8 mouse cellular contexts compared by ENCODE assay signal in the genomic region with DNA sequence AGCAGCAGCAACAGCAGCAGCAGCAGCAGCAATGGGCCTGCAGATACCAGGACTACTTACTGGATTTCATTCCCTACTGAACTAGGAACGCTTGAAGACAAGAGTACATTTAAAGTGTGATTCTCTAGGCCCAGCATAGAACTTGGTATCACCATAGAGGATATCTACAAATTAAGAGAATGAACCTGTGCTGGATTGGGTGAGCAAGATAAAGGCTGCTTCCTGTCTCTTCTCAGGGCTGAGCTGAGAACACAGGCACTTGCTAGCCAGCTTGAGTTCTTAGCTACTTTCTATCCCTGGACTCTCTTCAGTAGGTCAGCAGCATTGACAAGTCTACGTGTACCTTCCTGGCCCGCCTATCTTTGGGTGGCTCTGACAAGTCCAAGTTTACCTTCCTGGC. TPM values are rescaled to one million over a fixed set of nuclear protein-coding genes. Genes with fewer than 3 reads are reported as not detected.
DNase-seq lines count a peak whose midpoint lies in the region; ATAC-seq lines count a peak whose summit lies in the region.
"Had no signal": no experiment of that assay in that cellular context is flagged by ENCODE, and none has a peak within 500 bp of the region (broad histone marks: within the 10 kb centered on the region; RNA-seq: fewer than 3 reads in every experiment).

No protein-coding gene starts in this region.

- H3K4me2 ChIP-seq in lung, embryonic 15.5 days: peak overlapping the region; percentile 96
- H3K4me2 ChIP-seq in forebrain, embryonic 13.5 days: peak overlapping the region; percentile 93
- H3K4me2 ChIP-seq in intestine, embryonic 16.5 days (ENCODE audit: low read depth, low read length): peak overlapping the region; percentile 99; the same call in 1 of the 2 replicates
- peak overlapping the region; percentile 98 for H3K4me2 ChIP-seq in neural tube, embryonic 13.5 days

- 0 out of 2 replicates have a peak, but pooled peaks cover 4% of the 10 kb centered on the region for H3K27me3 ChIP-seq in lung, embryonic 15.5 days
- peaks cover 4% of the 10 kb centered on the region; the same call in 1 of the 2 replicates for H3K27me3 ChIP-seq in forebrain, embryonic 13.5 days
- H3K27me3 ChIP-seq in intestine, embryonic 16.5 days (replicated peaks; ENCODE audit: control insufficient read depth, insufficient read depth, low read length): 0 out of 2 replicates have a peak, but pooled peaks cover 1% of the 10 kb centered on the region
- H3K27me3 ChIP-seq in neural tube, embryonic 13.5 days: no peaks in the 10 kb centered on the region

- H3K9ac ChIP-seq in lung, embryonic 15.5 days: no peak overlapping the region
- no peak overlapping the region; the same call in 1 of the 2 replicates for H3K9ac ChIP-seq in forebrain, embryonic 13.5 days
- no peak overlapping the region for H3K9ac ChIP-seq in intestine, embryonic 16.5 days (ENCODE audit: low read depth, low read length)
- no peak overlapping the region for H3K9ac ChIP-seq in neural tube, embryonic 13.5 days

- H3K4me1 ChIP-seq in lung, embryonic 15.5 days: peaks cover 13% of the 10 kb centered on the region
- H3K4me1 ChIP-seq in forebrain, embryonic 13.5 days: peaks cover 19% of the 10 kb centered on the region
- peaks cover 8% of the 10 kb centered on the region for H3K4me1 ChIP-seq in intestine, embryonic 16.5 days (ENCODE audit: control insufficient read depth, insufficient read depth, low read length)
- peaks cover 31% of the 10 kb centered on the region for H3K4me1 ChIP-seq in neural tube, embryonic 13.5 days (replicated peaks)

- ATAC-seq in lung, embryonic 15.5 days (ENCODE audit: borderline replicate concordance, extremely low read depth, low FRiP score, low TSS enrichment): no peak
- no peak for ATAC-seq in forebrain, embryonic 13.5 days
- no peak for ATAC-seq in intestine, embryonic 16.5 days
- no peak for ATAC-seq in neural tube, embryonic 13.5 days (ENCODE audit: low read depth)

- no peak overlapping the region for H3K27ac ChIP-seq in lung, embryonic 15.5 days
- no peak overlapping the region for H3K27ac ChIP-seq in forebrain, embryonic 13.5 days
- H3K27ac ChIP-seq in intestine, embryonic 16.5 days (ENCODE audit: low read length): no peak overlapping the region
- no peak overlapping the region for H3K27ac ChIP-seq in neural tube, embryonic 13.5 days (replicated peaks)

- WGBS in lung, embryonic 15.5 days: 86% methylated on average over 3 of the region's 3 CpGs
- WGBS in forebrain, embryonic 13.5 days: 95% methylated on average over 3 of the region's 3 CpGs
- WGBS in intestine, embryonic 16.5 days: 86% methylated on average over 3 of the region's 3 CpGs
- 96% methylated on average over 3 of the region's 3 CpGs for WGBS in neural tube, embryonic 13.5 days

- peak overlapping the region; percentile 96; the same call in 1 of the 2 replicates for H3K4me3 ChIP-seq in lung, embryonic 15.5 days
- H3K4me3 ChIP-seq in forebrain, embryonic 13.5 days: peak overlapping the region; percentile 87; the same call in 1 of the 2 replicates
- H3K4me3 ChIP-seq in intestine, embryonic 16.5 days (ENCODE audit: low read length): 0 out of 2 replicates have a peak overlapping the region, but pooled peaks have one; percentile 87
- peak overlapping the region; percentile 89; the same call in 1 of the 2 replicates for H3K4me3 ChIP-seq in neural tube, embryonic 13.5 days

- H3K9me3 ChIP-seq in lung, embryonic 15.5 days: no peaks in the 10 kb centered on the region
- H3K9me3 ChIP-seq in forebrain, embryonic 13.5 days (replicated peaks): no peaks in the 10 kb centered on the region
- no peaks in the 10 kb centered on the region for H3K9me3 ChIP-seq in intestine, embryonic 16.5 days (ENCODE audit: control insufficient read depth, low read length)
- H3K9me3 ChIP-seq in neural tube, embryonic 13.5 days: no peaks in the 10 kb centered on the region

- DNase-seq in lung, postnatal 10 days: no peak
- DNase-seq in adrenal gland, adult 18-20 months (ENCODE audit: low spot score in 2 of 2): no peak
- no peak for DNase-seq in ovary, adult 18-20 months (ENCODE audit: low spot score)
- DNase-seq: lung, postnatal 14 days had no signal

- H3K36me3 ChIP-seq in lung, embryonic 15.5 days: no peaks in the 10 kb centered on the region
- H3K36me3 ChIP-seq in forebrain, embryonic 13.5 days (ENCODE audit: poor library complexity, severe bottlenecking): 0 out of 2 replicates have a peak, but pooled peaks cover 5% of the 10 kb centered on the region
- no peaks in the 10 kb centered on the region for H3K36me3 ChIP-seq in intestine, embryonic 16.5 days (ENCODE audit: control insufficient read depth, insufficient read depth, low read length)
- H3K36me3 ChIP-seq in neural tube, embryonic 13.5 days: no peaks in the 10 kb centered on the region

RNA-seq across cellular contexts. Expression of a gene that starts 2.0 kb away (rescaled TPM):
- polyA plus RNA-seq in lung, embryonic 15.5 days (2015; fragmentation: Nextera tagmentation; extraction: Ambion mirVana): 0.77 and 0.86 TPM in 2 replicates
- 1.8 and 2.2 TPM in 2 replicates for polyA plus RNA-seq in forebrain, embryonic 13.5 days (2015; fragmentation: Nextera tagmentation; extraction: Ambion mirVana)
- polyA plus RNA-seq in intestine, embryonic 16.5 days (2015; fragmentation: Nextera tagmentation; extraction: Ambion mirVana): 0.10 and 0.18 TPM in 2 replicates
- 5.1 and 5.2 TPM in 2 replicates for polyA plus RNA-seq in neural tube, embryonic 13.5 days (2015; fragmentation: Nextera tagmentation; extraction: Ambion mirVana)
- total RNA-seq in adrenal gland, adult 18-20 months (2021): 1 to 10 TPM; 2.2 to 5.7 TPM
